Mouse (Mus musculus) liver, adult 2 months (tissue): ENCODE measurements around the gene Adamts20. TPM values are rescaled to one million over a fixed set of nuclear protein-coding genes. Genes with fewer than 3 reads are reported as not detected.

Experiments used
- DNase-seq: peaks from one replicate; pipeline ENCODE4 v3.0.0-alpha.2; 2011; ENCODE audit warnings: low read depth, low spot score; ENCODE audit errors: extremely low read depth
- H3K27ac ChIP-seq: fragments of 200-500 bp; replicated peaks from 2 replicates; pipeline ENCODE4 v1.5.1; 2012; ENCODE audit warnings: low read depth, mild to moderate bottlenecking, control low read depth, inconsistent platforms, low read length; ENCODE audit not compliant: insufficient read depth
- H3K27me3 ChIP-seq: fragments of 200-500 bp; 2 replicates; pipeline ENCODE4 v1.6.1; 2012; ENCODE audit warnings: mild to moderate bottlenecking, moderate library complexity, low read length, inconsistent platforms; ENCODE audit not compliant: control insufficient read depth, insufficient read depth
- H3K36me3 ChIP-seq: fragments of 200-500 bp; 2 replicates; pipeline ENCODE4 v1.6.1; 2012; ENCODE audit warnings: low read length, inconsistent platforms; ENCODE audit not compliant: control insufficient read depth, insufficient read depth
- H3K4me1 ChIP-seq: fragments of 200-500 bp; 2 replicates; pipeline ENCODE4 v1.6.1; 2011; ENCODE audit warnings: low read length; ENCODE audit not compliant: control insufficient read depth, insufficient read depth
- H3K4me3 ChIP-seq: fragments of 200-500 bp; 2 replicates; pipeline ENCODE4 v1.5.1; 2011; ENCODE audit warnings: low read depth, mild to moderate bottlenecking, control low read depth, low read length, moderate library complexity; ENCODE audit not compliant: insufficient read depth
- H3K79me2 ChIP-seq: fragments of 200-500 bp; 2 replicates; pipeline ENCODE4 v1.6.1; 2012; ENCODE audit warnings: inconsistent platforms, mild to moderate bottlenecking, low read length, moderate library complexity; ENCODE audit not compliant: control insufficient read depth, insufficient read depth
- H3K9ac ChIP-seq: fragments of 200-500 bp; 2 replicates; pipeline ENCODE4 v1.6.1; 2012; ENCODE audit warnings: low read depth, mild to moderate bottlenecking, control low read depth, inconsistent platforms, low read length
- CTCF ChIP-seq: fragments of 200-500 bp; IDR thresholded peaks from 2 replicates; pipeline ENCODE4 v1.5.1; 2011; ENCODE audit warnings: low read depth, low read length, control low read depth
- POLR2A ChIP-seq: fragments of 200-500 bp; IDR thresholded peaks from 2 replicates; pipeline ENCODE4 v1.6.1; 2011; ENCODE audit warnings: low read length, control low read depth; ENCODE audit not compliant: insufficient read depth; ENCODE audit errors: extremely low read depth
- WGBS: fragments of 180-500 bp; shearing (Covaris S2); methylation state at CpG from one replicate; pipeline ENCODE4 v1.1.7; 2018; 5-methylcytosine and 5-hydroxymethylcytosine counted together
- polyA plus RNA-seq: library from polyadenylated mRNA; depleted of rRNA; stranded (reverse); fragments of >200 nt; gene quantifications from 2 replicates; pipeline ENCODE4 v1.2.3, GENCODE M21; 2012
- total RNA-seq: library from RNA; depleted of rRNA; stranded (reverse); fragments of >200 nt; gene quantifications from 2 replicates; pipeline ENCODE4 v1.2.3, GENCODE M21; 2014

Gene Adamts20
- total and polyA plus RNA-seq, 2 experiments, result not detected

GRCm38 (mm10) chr15:94288015-94288414 is 177.2 kb downstream of the Adamts20 start:
- no peaks in the 10 kb centered on the region for H3K36me3 ChIP-seq
- no peak for DNase-seq
- no peak overlapping the region for H3K27ac ChIP-seq
- TF ChIP-seq POLR2A (no peak), CTCF (no peak)
- WGBS, result 87% methylated on average over 2 of the region's 2 CpGs
- no peaks in the 10 kb centered on the region for H3K4me1 ChIP-seq
- no peak overlapping the region for H3K9ac ChIP-seq
- H3K4me3 ChIP-seq, result no peak overlapping the region
- H3K79me2 ChIP-seq, result no peaks in the 10 kb centered on the region
- H3K27me3 ChIP-seq, result no peaks in the 10 kb centered on the region

GRCm38 (mm10) chr15:94287495-94287894 is 177.7 kb downstream of the Adamts20 start:
- no peaks in the 10 kb centered on the region for H3K36me3 ChIP-seq
- TF ChIP-seq POLR2A, result no peak
- no peak for TF ChIP-seq CTCF
- no peak overlapping the region for H3K4me3 ChIP-seq
- H3K27ac ChIP-seq, result no peak overlapping the region
- H3K27me3 ChIP-seq, result no peaks in the 10 kb centered on the region
- H3K9ac ChIP-seq, result no peak overlapping the region
- H3K4me1 ChIP-seq, result no peaks in the 10 kb centered on the region
- no peaks in the 10 kb centered on the region for H3K79me2 ChIP-seq
- WGBS, result 71% methylated on average over 3 of the region's 3 CpGs
- no peak for DNase-seq

GRCm38 (mm10) chr15:94276418-94276817 is 188.8 kb downstream of the Adamts20 start:
- TF ChIP-seq POLR2A (no peak), CTCF (no peak)
- no peaks in the 10 kb centered on the region for H3K79me2 ChIP-seq
- no peak overlapping the region for H3K27ac ChIP-seq
- H3K9ac ChIP-seq, result no peak overlapping the region
- DNase-seq, result no peak
- WGBS, result 84% methylated on average over 8 of the region's 8 CpGs
- H3K4me1 ChIP-seq, result no peaks in the 10 kb centered on the region
- no peaks in the 10 kb centered on the region for H3K36me3 ChIP-seq
- H3K27me3 ChIP-seq, result 0 out of 2 replicates have a peak, but pooled peaks cover 2% of the 10 kb centered on the region
- no peak overlapping the region for H3K4me3 ChIP-seq

GRCm38 (mm10) chr15:94265630-94266029 is 199.6 kb downstream of the Adamts20 start:
- Histone ChIP-seq H3K36me3 (no peaks in the 10 kb centered on the region), H3K4me1 (no peaks in the 10 kb centered on the region), H3K79me2 (no peaks in the 10 kb centered on the region), H3K27me3 (no peaks in the 10 kb centered on the region), H3K27ac (no peak overlapping the region), H3K4me3 (no peak overlapping the region; the same call in 1 of the 2 replicates), H3K9ac (no peak overlapping the region)
- TF ChIP-seq POLR2A (no peak), CTCF (peak; percentile 97)
- peak; percentile 20 for DNase-seq
- 15% methylated on average over 10 of the region's 10 CpGs for WGBS

GRCm38 (mm10) chr15:94264497-94264879 is 200.7 kb downstream of the Adamts20 start:
- Histone ChIP-seq H3K9ac (no peak overlapping the region), H3K79me2 (no peaks in the 10 kb centered on the region), H3K36me3 (no peaks in the 10 kb centered on the region), H3K27ac (no peak overlapping the region), H3K27me3 (no peaks in the 10 kb centered on the region), H3K4me1 (no peaks in the 10 kb centered on the region), H3K4me3 (no peak overlapping the region)
- TF ChIP-seq CTCF, result no peak
- no peak for TF ChIP-seq POLR2A
- no peak for DNase-seq
- 64% methylated on average over 6 of the region's 6 CpGs for WGBS

GRCm38 (mm10) chr15:94263866-94264496 is 201.2 kb downstream of the Adamts20 start:
- no peak overlapping the region for H3K9ac ChIP-seq
- peak; percentile 12 for DNase-seq
- TF ChIP-seq POLR2A (no peak), CTCF (no peak)
- H3K27ac ChIP-seq, result no peak overlapping the region
- no peaks in the 10 kb centered on the region for H3K27me3 ChIP-seq
- no peaks in the 10 kb centered on the region for H3K4me1 ChIP-seq
- WGBS, result 51% methylated on average over 8 of the region's 8 CpGs
- no peak overlapping the region for H3K4me3 ChIP-seq
- no peaks in the 10 kb centered on the region for H3K36me3 ChIP-seq
- no peaks in the 10 kb centered on the region for H3K79me2 ChIP-seq
